Mouse (Mus musculus): Measurements from ENCODE around the gene Gm20518.
A peak's percentile ranks its signal among the peaks of the same experiment; 100 is the strongest.

The Gm20518 gene

GRCm38 (mm10) chr16:17804449-17804912, 87.0 kb downstream of the Gm20518 start:
- DNase-seq = no peak

- DNase-seq = no peak
Measured at GRCm38 (mm10) chr16:17803675-17804448, 87.6 kb downstream of the Gm20518 start.

- peak; percentile 30 to 38 for DNase-seq
Measured at GRCm38 (mm10) chr16:17802839-17803674, 88.4 kb downstream of the Gm20518 start.

- no peak for DNase-seq
Measured at GRCm38 (mm10) chr16:17802456-17802838, 89.0 kb downstream of the Gm20518 start.

- no peak for DNase-seq
Measured at GRCm38 (mm10) chr16:17801777-17802455, 89.6 kb downstream of the Gm20518 start.

GRCm38 (mm10) chr16:17799584-17799983, 91.9 kb downstream of the Gm20518 start:
- DNase-seq = no peak

GRCm38 (mm10) chr16:17798321-17799180, 92.9 kb downstream of the Gm20518 start:
- DNase-seq = no peak

- DNase-seq = no peak
Measured at GRCm38 (mm10) chr16:17797812-17798311, 93.6 kb downstream of the Gm20518 start.

GRCm38 (mm10) chr16:17796971-17797811, 94.3 kb downstream of the Gm20518 start, which contains the start of gene Scarf2:
Scarf2 (plus strand) TSS chr16:17797282.
- no peak for DNase-seq

- no peak for DNase-seq
Measured at GRCm38 (mm10) chr16:17796519-17796918, 95.0 kb downstream of the Gm20518 start.

GRCm38 (mm10) chr16:17795643-17796042, 95.8 kb downstream of the Gm20518 start:
- DNase-seq = no peak

- no peak for DNase-seq
Measured at GRCm38 (mm10) chr16:17794047-17794446, 97.4 kb downstream of the Gm20518 start.

GRCm38 (mm10) chr16:17792728-17793127, 98.7 kb downstream of the Gm20518 start:
- DNase-seq = no peak

GRCm38 (mm10) chr16:17785337-17785736, 106.1 kb downstream of the Gm20518 start:
- DNase-seq = no peak
